Mouse (Mus musculus): ENCODE measurements around the gene Chrnd.
A peak's percentile ranks its signal among the peaks of the same experiment; 100 is the strongest.

Chrnd gene

DNA sequence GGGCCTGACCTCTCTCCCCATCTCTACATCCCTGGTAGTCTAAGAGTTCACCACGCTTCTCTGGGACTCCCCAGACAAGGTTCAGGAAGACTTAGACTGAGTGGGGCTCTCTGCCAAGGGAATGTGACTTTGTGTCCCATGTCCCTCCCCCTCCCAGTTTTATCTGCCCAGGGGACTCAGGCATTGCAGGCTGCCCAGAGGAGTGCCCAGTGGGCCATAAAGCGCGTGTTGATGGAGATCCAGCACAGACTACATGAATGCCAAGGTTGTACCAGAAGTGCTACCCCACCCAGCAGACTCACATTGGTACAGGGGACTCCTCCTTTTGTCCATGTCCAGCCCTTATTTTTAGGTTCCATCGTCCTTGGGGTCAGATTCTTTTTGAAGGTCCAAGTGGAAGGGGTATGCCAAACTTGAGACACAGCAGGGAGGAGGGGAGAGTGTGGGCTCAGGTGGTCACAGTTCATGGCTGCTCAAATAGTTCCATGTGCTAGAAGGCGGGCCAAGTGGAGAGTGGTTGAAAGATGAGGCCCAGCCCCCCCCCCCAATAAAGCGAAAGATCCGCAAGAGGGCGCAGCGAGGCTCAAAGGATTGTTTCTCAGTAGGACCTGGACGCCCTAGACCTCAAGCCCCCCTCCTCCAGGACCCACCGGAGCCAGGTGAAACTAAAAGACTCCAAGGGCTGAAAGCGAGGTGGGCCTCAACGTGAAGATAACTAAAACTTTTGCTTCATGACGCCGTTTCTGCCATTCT lies 6.2 kb upstream of the Chrnd start:
- DNase-seq (ENCODE audit: low spot score in 2 of 2), result no peak

DNA sequence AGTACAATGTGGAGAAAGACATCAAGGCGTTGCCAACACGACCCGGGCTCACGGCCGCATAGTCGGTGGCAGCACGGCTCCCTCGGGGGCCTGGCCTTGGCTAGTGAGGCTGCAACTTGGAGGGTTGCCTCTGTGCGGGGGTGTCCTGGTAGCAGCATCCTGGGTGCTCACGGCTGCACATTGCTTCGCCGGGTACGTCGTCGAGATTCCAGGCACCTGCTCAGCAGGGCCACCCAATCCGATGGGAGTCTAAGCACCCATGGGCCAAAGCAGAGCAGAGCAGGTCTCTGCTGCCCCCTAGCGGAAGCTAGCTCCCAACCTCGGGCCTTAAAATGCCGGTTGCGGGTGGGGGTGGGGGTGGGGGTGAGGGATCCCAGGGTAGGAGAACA lies 5.7 kb upstream of the Chrnd start:
- DNase-seq (ENCODE audit: low spot score in 2 of 2), result peak; percentile 44 to 50

DNA sequence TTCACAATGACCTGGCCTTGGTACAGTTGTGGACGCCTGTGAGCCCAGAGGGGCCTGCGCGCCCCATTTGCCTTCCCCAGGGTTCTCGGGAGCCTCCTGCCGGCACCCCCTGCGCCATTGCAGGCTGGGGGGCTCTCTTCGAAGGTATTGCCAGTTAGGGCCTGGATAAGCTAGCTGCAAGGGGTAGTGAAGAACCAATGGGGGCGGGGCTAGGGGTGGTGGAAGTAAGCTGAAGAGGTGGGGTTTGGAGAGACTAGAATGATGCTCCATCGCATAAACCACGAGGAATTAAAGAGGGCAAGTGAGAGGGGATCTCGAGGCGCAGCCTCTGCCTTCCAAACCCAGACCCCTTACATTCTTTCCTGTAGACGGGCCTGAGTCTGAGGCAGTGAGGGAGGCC lies 4.9 kb upstream of the Chrnd start:
- DNase-seq (ENCODE audit: low spot score in 2 of 2), result no peak

GRCm38 (mm10) chr1:87186261-87187036 lies 4.0 kb upstream of the Chrnd start:
- DNase-seq (ENCODE audit: low spot score in 2 of 2), result no peak

DNA sequence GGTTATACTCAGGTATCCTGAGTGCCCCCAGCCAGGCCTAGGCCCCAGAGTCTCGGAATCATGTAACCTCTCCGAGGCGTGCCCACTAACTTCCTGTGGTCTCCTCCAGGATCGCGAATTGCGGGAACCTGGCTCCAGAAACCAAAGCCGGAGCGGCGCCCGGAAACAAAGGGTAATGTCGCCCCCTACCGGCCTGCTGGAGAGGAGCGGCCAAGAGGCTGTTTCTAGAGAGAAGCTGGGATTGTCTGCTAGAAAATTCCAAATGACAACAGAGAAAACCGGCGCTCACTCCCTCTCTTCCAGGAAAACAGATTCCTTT lies 3.4 kb upstream of the Chrnd start:
- DNase-seq (ENCODE audit: low spot score in 2 of 2), result peak; percentile 45 to 65

DNA sequence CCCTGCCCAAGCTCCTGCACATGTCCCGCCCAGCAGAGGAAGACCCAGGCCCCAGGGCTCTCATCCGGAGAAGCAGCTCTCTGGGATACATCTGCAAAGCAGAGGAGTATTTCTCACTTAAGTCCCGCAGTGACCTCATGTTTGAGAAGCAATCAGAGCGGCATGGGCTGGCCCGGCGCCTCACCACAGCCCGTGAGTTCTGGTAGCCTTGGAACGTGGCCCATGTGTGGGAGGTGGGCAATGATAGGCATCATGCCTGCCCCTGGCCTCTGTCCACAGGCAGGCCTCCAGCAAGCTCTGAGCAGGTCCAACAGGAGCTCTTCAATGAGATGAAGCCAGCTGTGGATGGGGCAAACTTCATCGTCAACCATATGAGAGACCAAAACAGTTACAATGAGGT lies 6.9 kb downstream of the Chrnd start:
- DNase-seq (ENCODE audit: low spot score in 2 of 2), result no peak

DNA sequence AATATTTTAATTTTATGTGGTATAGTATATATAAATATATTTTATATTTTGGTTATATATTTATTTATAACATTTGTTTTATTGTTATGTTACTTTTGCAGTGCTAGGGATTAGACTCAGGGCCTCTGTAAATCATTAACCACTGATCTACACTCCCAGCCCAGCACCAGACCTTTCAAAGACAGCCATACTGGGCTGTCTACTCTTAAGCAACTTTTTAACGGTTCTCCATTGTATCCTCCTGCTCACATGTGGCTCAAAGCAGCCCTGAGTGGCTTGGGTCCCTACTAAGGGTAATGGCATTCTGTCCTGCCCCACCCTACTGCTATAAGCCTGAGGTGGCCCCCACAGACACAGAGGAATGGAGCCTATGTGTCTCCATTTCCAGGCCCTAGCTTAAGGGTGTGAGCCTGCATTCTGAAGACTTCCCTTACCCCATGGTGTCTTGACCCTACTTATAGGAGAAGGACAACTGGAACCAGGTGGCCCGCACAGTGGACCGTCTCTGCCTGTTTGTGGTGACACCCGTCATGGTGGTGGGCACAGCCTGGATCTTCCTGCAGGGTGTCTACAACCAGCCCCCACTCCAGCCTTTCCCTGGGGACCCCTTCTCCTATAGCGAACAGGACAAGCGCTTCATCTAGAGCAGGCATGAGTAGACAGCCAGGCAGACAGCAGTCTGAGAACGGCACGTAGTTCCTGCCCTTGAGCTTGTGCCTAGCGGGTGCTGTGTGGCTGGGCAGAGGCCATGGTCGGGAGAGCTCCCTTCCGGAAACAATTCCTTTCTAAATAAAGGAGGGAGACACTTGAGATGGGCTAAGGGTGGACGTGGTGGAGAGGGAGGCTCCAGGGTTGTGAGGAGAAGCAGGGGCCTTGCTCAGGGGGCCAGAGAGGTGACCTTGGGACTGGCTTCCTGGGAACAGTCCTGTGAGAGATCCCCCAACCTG lies 8.0 kb downstream of the Chrnd start:
- no peak for DNase-seq (ENCODE audit: low spot score in 2 of 2)

DNA sequence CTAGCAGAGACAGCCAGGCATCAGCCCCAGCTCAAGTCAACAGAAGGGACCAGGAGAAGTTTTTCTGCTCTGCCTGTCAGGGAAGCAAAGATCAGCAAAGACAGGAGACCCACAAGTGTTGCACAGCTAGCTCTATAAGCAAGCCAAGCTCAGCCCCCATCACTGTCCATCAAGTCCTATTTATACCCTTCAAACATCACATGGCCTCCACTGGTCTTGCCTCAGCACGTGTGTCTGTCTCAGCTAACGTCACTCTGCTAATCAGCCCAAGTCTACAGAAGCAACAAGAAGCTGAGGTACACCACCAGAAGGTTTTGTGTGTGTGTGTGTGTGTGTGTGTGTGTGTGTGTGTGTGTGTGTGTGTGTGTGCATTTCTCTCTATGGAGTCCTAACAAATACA lies 10.4 kb downstream of the Chrnd start:
- DNase-seq (ENCODE audit: low spot score in 2 of 2), result no peak

DNA sequence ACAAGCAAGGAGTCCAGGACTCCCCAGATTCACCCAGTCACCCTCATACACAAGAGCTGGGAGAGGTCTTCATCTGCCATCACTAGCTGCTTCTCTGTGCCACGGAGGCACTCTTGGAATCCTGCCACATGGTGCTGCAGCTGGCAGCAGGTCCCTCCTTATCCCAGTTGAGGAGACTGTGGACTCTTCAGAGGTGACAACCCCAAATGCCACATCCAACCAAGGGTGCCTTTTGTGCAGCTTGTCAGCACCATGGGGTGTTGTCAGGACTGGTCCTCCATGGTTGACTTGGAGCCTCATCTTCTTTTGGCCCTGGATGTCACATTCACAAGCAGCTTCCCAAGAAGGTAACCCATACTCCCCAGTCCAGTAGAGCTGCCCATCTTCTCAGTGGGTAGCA lies 11.4 kb downstream of the Chrnd start:
- no peak for DNase-seq (ENCODE audit: low spot score in 2 of 2)

DNA sequence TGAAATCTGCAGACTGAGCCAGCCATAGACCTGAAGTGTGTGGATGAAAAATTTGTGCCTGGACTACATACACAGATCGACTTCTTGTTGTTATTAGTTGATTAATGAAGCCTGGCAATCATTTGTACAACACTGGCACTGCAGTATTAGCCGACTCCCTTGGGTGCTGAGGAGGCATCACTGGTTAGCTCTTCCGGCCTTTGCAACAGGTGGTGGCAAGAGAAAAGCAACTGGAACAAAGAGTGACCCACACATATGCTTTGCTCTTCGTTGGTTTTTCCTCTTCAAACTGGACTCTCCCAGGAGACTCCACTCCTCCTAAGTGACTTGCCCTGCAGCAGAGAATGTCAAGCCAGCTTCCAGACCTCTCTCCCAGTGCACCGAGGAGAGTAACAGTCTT lies 13.4 kb downstream of the Chrnd start:
- no peak for DNase-seq (ENCODE audit: low spot score in 2 of 2)

DNA sequence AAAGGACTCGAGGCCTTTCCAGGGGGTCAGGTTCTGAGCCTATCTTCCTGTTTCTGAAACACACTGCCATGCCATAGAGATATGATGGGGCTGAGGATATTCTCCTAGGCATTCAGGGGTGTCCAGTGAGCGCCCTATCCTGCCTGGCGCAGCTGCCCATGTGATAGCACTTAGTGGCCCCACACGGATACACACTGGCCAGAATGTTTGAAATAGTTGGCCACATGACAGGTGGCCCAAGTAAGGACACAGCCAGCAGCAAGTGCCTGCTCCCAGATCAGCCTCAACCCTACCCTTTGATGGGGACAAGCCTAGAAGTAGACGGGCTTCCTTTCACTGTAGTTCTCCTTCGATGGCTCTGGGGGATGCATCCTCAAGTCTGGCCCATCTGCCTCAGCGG lies 14.1 kb downstream of the Chrnd start, which contains the start of gene Chrng:
Chrng (plus strand) TSS at position 193 of the 400 bp plus-strand sequence.
- no peak for DNase-seq (ENCODE audit: low spot score in 2 of 2)

DNA sequence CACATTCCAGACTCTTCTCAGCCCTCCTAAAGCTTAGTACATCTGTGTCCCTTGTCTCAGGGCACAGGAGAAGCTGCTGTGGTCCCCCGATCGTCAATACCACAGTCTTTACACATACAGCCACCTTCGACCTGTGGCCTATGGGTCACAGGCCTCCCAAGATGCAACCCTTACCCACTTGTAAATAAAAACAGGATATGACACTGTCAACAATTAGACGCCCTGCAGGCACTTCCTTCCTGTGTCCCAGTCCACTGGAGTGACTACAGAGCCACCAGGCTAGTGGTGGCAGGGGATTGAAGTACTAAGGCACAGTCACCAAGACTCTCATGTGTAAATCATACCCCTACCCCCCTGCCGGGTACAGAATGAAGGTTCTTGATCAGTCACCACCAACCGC lies 14.6 kb downstream of the Chrnd start:
- no peak for DNase-seq (ENCODE audit: low spot score in 2 of 2)

DNA sequence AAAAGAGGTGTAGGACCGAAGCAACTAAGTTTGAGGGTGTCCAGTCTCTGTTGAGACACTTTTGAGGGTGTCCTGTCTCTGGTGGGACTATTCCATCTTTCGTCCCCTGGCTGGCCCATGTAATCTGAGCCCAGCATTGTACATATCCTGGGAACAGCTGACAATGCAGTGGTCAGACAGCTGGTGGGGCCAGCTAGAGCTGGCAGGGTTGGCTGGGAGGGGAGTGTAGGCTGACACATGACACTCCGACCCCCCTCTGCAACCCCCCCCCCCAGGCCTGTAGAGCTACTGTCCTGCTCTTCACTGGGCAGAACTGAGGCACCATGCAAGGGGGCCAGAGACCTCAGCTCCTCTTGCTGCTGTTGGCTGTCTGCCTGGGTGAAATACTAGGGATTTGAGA lies 15.1 kb downstream of the Chrnd start:
- DNase-seq (ENCODE audit: low spot score in 2 of 2), result no peak

DNA sequence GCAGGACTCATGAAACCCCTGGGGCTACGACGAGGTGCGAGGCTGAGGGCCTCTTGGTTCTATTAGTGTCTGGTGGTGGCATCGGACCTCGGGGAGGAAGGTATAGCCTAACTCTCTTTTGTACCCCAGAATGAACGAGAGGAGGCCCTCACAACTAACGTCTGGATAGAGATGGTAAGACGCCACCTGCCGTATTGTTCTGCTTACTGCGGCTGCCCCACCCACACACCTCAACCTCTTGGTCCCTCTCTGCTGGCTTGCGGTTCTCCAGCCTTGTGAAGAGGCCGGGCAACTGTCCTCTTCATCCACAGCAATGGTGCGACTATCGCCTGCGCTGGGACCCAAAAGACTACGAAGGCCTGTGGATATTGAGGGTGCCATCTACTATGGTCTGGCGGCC lies 15.9 kb downstream of the Chrnd start:
- DNase-seq (ENCODE audit: low spot score in 2 of 2), result no peak

GRCm38 (mm10) chr1:87211431-87211830 lies 21.0 kb downstream of the Chrnd start:
- no peak for DNase-seq (ENCODE audit: low spot score in 2 of 2)

DNA sequence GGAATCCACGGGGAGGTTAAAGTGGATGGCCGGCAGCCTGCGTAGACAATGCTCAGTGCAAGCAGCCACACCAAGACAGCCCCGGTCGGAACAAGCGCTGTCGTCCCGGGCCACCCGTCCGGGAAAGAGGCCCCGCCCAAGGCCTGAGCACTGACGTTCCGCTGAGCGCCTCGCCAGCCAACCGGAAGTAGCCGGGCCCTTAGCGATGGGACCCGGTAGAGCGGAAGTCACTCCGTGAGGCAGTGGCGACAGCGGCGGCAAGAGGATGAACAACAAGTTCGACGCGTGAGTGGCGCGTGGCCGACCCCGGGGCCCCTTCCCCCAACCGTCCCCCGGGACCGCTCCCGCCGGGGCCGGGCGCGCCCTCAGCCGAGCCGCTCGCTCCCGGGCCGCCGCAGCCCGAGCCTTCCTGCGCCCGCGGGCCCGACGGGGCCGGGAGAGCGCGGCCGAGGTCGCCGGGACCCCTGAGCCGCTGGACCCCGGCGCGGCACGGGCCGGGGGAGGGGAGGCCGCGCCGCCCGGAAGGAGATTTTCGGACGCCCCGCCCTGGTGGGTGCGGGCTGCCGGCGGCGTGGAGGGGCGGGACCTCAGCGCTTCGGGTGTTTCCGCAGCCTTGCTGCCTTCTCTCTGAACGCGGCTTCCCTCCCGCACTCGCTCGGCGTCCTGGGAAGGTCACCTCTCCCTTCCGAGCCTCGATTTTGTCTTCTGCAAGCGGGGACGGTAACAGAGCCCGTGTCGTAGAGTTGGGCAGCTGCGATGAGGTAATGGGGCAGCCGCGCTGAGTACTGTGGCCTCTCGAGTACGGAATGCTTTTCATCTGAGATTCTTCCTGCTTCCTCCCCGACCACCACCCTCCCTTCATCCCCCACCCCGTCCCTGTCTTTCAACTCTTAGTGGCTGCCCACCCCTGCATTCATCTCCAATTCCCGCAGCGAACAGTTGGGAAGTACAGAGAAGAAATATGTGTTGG lies 23.6 kb downstream of the Chrnd start, which contains the start of gene Eif4e2:
Eif4e2 (plus strand) TSS at position 180 of the 970 bp plus-strand sequence.
- peak; percentile 88 to 94 for DNase-seq (ENCODE audit: low spot score in 2 of 2)

- DNase-seq (ENCODE audit: low spot score in 2 of 2), result no peak
These were observed 24.3 kb downstream of the Chrnd start for GRCm38 (mm10) chr1:87214748-87215147.

- no peak for DNase-seq (ENCODE audit: low spot score in 2 of 2)
These were observed 27.5 kb downstream of the Chrnd start for GRCm38 (mm10) chr1:87217938-87218337.

GRCm38 (mm10) chr1:87225739-87226138 lies 35.3 kb downstream of the Chrnd start:
- no peak for DNase-seq (ENCODE audit: low spot score in 2 of 2)

GRCm38 (mm10) chr1:87226409-87227159 lies 36.2 kb downstream of the Chrnd start:
- no peak for DNase-seq (ENCODE audit: low spot score in 2 of 2)
